Mouse (Mus musculus) forebrain, embryonic 13.5 days (tissue): ENCODE data around the gene Hes3. TPM values are rescaled to one million over a fixed set of nuclear protein-coding genes. Genes with fewer than 3 reads are reported as not detected.

Experiments
- ATAC-seq: fragments of 200-750 bp; cut with Nextera tagmentation; 2 replicates; pipeline ENCODE4 v1.8.0; 2017
- H3K27ac ChIP-seq: fragments of 300-500 bp; sonication (generic); 2 replicates; pipeline ENCODE4 v1.5.1; 2015; ENCODE audit warnings: inconsistent platforms, mild to moderate bottlenecking, moderate library complexity
- H3K27me3 ChIP-seq: fragments of 300-500 bp; sonication (generic); 2 replicates; pipeline ENCODE4 v1.6.1; 2015; ENCODE audit warnings: mild to moderate bottlenecking, inconsistent platforms
- H3K36me3 ChIP-seq: fragments of 300-500 bp; sonication (generic); 2 replicates; pipeline ENCODE4 v1.6.1; 2015; ENCODE audit warnings: mild to moderate bottlenecking, inconsistent platforms; ENCODE audit not compliant: poor library complexity, severe bottlenecking
- H3K4me1 ChIP-seq: fragments of 300-500 bp; sonication (generic); 2 replicates; pipeline ENCODE4 v1.6.1; 2015; ENCODE audit warnings: inconsistent platforms
- H3K4me2 ChIP-seq: fragments of 300-500 bp; sonication (generic); 2 replicates; pipeline ENCODE4 v1.6.1; 2015; ENCODE audit warnings: inconsistent platforms, mild to moderate bottlenecking, moderate library complexity
- H3K4me3 ChIP-seq: fragments of 300-500 bp; sonication (generic); 2 replicates; pipeline ENCODE4 v1.5.1; 2015; ENCODE audit warnings: mild to moderate bottlenecking, inconsistent platforms
- H3K9ac ChIP-seq: fragments of 300-500 bp; sonication (generic); 2 replicates; pipeline ENCODE4 v1.6.1; 2015; ENCODE audit warnings: mild to moderate bottlenecking, inconsistent platforms
- H3K9me3 ChIP-seq: fragments of 300-500 bp; sonication (generic); replicated peaks from 2 replicates; pipeline ENCODE4 v1.6.1; 2016; ENCODE audit warnings: inconsistent platforms
- WGBS: fragments of 180-500 bp; shearing (Covaris S2); methylation state at CpG from one replicate; pipeline ENCODE4 v1.1.7; 2015; 5-methylcytosine and 5-hydroxymethylcytosine counted together
- polyA plus RNA-seq: library from polyadenylated mRNA; unstranded; fragments of >200 nt; fragmentation: Nextera tagmentation; extraction: Ambion mirVana; gene quantifications from 2 replicates; pipeline ENCODE4 v1.2.1, GENCODE M21; 2015

The Hes3 gene
- polyA plus RNA-seq, 1 experiment from 2014 or later, result not detected

DNA sequence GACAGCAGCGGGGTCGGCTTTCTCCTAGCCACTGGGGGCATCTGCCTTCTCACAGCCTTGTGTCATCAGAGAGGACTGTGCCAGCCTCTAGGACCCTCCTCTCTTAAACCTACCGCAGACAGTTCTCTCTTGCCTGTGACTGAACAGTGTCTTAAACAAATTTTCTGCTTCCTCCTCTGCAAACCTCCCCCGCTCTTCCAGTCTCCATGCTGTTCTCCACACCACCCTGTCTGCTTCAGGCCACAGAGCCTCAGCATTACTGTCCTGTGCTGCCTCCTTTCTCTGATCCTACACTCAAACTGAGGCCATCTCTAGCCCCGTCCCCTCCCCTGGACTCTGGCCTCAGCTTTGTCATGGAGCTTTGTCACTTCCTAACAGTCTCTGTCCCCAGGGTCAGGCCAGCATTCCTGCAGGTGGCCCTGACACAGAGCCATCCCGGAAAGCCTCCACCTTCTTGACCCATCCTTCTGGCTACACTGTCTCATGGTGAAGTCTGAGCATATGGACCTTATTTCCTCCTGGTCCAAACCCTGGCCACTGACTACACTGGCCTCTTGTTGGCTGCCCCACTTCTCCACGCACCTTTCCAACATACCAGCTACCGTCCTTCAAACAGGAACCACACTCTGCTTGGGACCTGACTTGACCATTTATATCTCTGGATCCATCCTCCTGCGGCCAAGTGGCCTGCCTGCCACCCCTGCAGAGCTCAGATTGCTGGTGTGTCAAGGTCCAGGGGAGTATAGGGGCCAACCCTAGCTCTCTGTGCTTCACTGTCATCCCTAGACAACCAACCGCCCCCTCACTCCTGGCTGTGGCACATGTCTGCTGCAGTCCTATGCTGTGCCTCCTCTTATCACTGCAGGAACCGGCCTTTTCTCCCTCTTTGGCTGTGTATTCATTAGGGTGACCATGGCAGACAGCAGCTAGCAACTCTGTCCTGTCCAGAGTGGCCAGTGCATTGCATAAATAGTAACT, 46.6 kb downstream of the Hes3 start:
- no peak overlapping the region for H3K4me2 ChIP-seq
- WGBS, result 89% methylated on average over 11 of the region's 11 CpGs
- H3K9ac ChIP-seq, result 0 out of 2 replicates have a peak overlapping the region, but pooled peaks have one; percentile 12

DNA sequence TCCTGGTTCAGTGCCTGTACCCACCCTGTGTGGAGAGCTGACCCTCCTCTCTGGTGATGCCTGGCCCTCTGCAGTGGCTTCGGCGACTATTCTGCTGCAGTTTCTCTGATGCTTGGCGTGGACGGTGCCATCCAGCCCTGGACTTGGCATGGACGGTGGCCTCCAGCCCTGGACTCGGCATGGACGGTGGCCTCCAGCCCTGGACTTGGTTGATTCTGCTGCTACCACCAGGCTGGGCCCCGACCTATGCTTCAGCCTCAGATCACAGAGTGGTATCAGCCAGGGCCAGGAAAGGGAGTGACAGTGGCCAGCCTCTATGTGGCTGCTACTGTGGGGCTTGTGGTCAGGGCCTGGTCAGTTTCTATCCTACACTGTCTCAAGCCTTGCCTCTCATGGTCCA, 47.5 kb downstream of the Hes3 start:
- peaks cover 14% of the 10 kb centered on the region; the same call in 1 of the 2 replicates for H3K36me3 ChIP-seq
- no peak overlapping the region for H3K4me3 ChIP-seq
- H3K9me3 ChIP-seq, result no peaks in the 10 kb centered on the region
- 94% methylated on average over 8 of the region's 8 CpGs for WGBS
- ATAC-seq, result no peak
- H3K27me3 ChIP-seq, result no peaks in the 10 kb centered on the region
- H3K27ac ChIP-seq, result no peak overlapping the region
- H3K4me2 ChIP-seq, result no peak overlapping the region
- peaks cover 12% of the 10 kb centered on the region; the same call in 1 of the 2 replicates for H3K4me1 ChIP-seq
- no peak overlapping the region for H3K9ac ChIP-seq

More for the DNA sequence above, 46.6 kb downstream of the Hes3 start:
- no peak overlapping the region for H3K27ac ChIP-seq
- H3K4me1 ChIP-seq, result peaks cover 12% of the 10 kb centered on the region; the same call in 1 of the 2 replicates
- no peak for ATAC-seq
- no peaks in the 10 kb centered on the region for H3K27me3 ChIP-seq
- no peaks in the 10 kb centered on the region for H3K9me3 ChIP-seq
- H3K36me3 ChIP-seq, result peaks cover 14% of the 10 kb centered on the region; the same call in 1 of the 2 replicates
- H3K4me3 ChIP-seq, result no peak overlapping the region

DNA sequence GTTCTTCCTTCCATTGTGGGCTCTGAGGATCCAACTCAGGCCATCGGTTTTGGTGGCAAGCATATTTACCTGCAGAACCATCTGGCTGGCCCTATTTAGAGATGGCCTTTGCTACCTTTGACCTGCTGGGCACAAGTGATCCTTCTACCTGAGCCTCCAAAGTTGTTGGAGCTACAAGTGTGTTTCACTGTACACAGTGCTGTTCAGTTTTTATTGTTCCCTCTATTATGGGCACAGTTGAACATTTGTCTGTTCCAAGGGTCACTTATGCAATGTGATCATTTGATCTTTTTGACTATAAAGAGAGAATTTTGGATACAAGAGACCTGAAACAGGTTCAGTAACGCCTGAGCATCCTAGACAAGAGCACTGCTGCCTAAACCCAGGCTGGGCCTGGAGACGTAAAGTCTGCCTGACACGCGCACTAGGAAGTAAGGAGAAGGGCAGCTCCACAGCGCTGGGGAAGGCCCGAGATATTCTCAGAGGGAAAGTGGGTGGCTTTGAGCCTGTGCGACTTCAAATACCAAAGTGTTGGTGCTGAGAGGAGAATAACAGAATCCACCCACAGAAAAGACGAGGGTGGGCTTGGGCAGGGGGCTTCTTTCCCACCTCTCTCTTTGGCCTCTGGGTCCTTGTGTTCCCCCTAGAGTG, 48.1 kb downstream of the Hes3 start:
- Histone ChIP-seq H3K4me1 (peaks cover 12% of the 10 kb centered on the region; the same call in 1 of the 2 replicates), H3K27me3 (no peaks in the 10 kb centered on the region), H3K9ac (no peak overlapping the region), H3K36me3 (peaks cover 14% of the 10 kb centered on the region; the same call in 1 of the 2 replicates), H3K4me3 (no peak overlapping the region), H3K9me3 (no peaks in the 10 kb centered on the region), H3K4me2 (no peak overlapping the region), H3K27ac (no peak overlapping the region)
- ATAC-seq, result no peak
- WGBS, result 87% methylated on average over 9 of the region's 9 CpGs

DNA sequence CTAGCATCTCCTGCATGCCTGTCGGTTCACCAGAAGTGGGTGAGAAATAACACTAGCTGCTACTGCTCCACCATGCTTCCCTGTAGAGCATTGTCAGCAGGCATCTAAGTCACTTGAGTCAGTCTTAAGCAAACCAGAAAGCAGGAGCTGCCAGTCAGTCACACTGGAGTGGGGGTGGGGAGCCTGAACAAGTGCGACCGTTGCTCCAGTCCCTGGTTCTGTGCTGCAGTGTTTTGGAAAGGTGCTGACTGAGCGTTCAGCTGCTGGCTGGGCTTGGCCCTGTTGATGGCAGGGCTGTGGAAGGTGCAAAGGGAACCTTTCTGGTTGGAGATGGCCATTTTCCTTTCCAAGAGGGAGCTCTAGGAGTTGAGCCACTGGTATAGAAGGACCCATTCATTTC, 51.5 kb downstream of the Hes3 start:
- H3K4me2 ChIP-seq, result no peak overlapping the region
- no peak for ATAC-seq
- peaks cover 27% of the 10 kb centered on the region; the same call in 1 of the 2 replicates for H3K36me3 ChIP-seq
- H3K9me3 ChIP-seq, result no peaks in the 10 kb centered on the region
- no peak overlapping the region for H3K27ac ChIP-seq
- no peaks in the 10 kb centered on the region for H3K4me1 ChIP-seq
- H3K4me3 ChIP-seq, result no peak overlapping the region
- WGBS, result 70% methylated on average over 4 of the region's 4 CpGs
- H3K9ac ChIP-seq, result no peak overlapping the region
- no peaks in the 10 kb centered on the region for H3K27me3 ChIP-seq

Other genes with a start within 250 kb of the Hes3 start
- 8.4 and 9.2 TPM in 2 replicates for gene Plekhg5, start 219.2 kb downstream of the Hes3 start, polyA plus RNA-seq
- gene Tnfrsf25, start 175.7 kb downstream of the Hes3 start, polyA plus RNA-seq, result 0.38 and 0.88 TPM in 2 replicates
- gene Espn, start 139.3 kb downstream of the Hes3 start, polyA plus RNA-seq, result 0.10 and 0.13 TPM in 2 replicates
- gene Hes2, start 132.8 kb downstream of the Hes3 start, polyA plus RNA-seq, result not detected in 2 replicates
- gene Acot7, start 113.5 kb downstream of the Hes3 start, polyA plus RNA-seq, result 126 and 135 TPM in 2 replicates
- 2.2 and 3.2 TPM in 2 replicates for gene Gpr153, start 17.4 kb downstream of the Hes3 start, polyA plus RNA-seq
- gene Icmt, start 5.6 kb upstream of the Hes3 start, polyA plus RNA-seq, result 13.4 and 16.8 TPM in 2 replicates
- gene Rnf207, start 27.3 kb upstream of the Hes3 start, polyA plus RNA-seq, result 1.7 and 2.0 TPM in 2 replicates
- 265 and 331 TPM in 2 replicates for gene Rpl22, start 34.1 kb upstream of the Hes3 start, polyA plus RNA-seq
- gene Chd5, start 47.0 kb upstream of the Hes3 start, polyA plus RNA-seq, result 20.1 and 21.0 TPM in 2 replicates
- 4.4 and 5.2 TPM in 2 replicates for gene Nphp4, start 185.0 kb upstream of the Hes3 start, polyA plus RNA-seq
- gene Kcnab2, start 186.2 kb upstream of the Hes3 start, polyA plus RNA-seq, result 12.2 and 13.1 TPM in 2 replicates